Mouse (Mus musculus): ENCODE results near the gene Ube2h. TPM values are rescaled to one million over a fixed set of nuclear protein-coding genes. Genes with fewer than 3 reads are reported as not detected.
"Not testable (repeated sequence)": the region's sequence is repeated elsewhere in the genome, so short reads cannot be mapped to it uniquely, and the experiment has no call there.

Gene Ube2h
- polyA plus RNA-seq, 1 experiment = 77.8 TPM

DNA sequence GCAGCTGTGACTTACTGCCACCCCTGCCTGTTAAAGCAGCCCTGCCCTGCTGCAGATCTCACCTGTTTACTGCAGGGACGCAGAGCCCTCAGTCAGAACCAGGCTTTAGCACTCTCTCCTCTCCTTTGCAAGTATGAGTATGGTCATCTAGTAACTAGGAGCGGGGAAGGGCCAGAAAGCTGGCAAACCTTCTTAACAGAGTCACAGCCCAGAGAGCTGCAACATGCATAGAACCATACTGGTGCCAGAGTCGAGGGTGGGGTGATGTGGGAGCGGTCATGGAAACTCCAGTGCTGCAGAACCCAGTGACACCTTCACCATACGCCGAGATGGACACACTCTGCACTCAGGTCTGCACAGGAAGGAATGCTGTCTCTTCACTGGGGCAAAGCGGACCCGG, 91.9 kb downstream of the Ube2h start:
- no peak for TF ChIP-seq CTCF (IDR thresholded peaks at IDR 0.05; ENCODE audit: borderline replicate concordance, extremely low read depth, insufficient read depth, insufficient read length)
- TF ChIP-seq POLR2A (IDR thresholded peaks at IDR 0.05; ENCODE audit: borderline replicate concordance, extremely low read depth, insufficient read depth, insufficient read length, poor library complexity, severe bottlenecking) = no peak
- DNase-seq (ENCODE audit: low read depth) = no peak

GRCm38 (mm10) chr6:30211641-30212455, 92.5 kb downstream of the Ube2h start:
- TF ChIP-seq CTCF (IDR thresholded peaks at IDR 0.05; ENCODE audit: borderline replicate concordance, extremely low read depth, insufficient read depth, insufficient read length) (no peak), POLR2A (IDR thresholded peaks at IDR 0.05; ENCODE audit: borderline replicate concordance, extremely low read depth, insufficient read depth, insufficient read length, poor library complexity, severe bottlenecking) (no peak)
- no peak for DNase-seq (ENCODE audit: low read depth)

- TF ChIP-seq POLR2A (IDR thresholded peaks at IDR 0.05; ENCODE audit: borderline replicate concordance, extremely low read depth, insufficient read depth, insufficient read length, poor library complexity, severe bottlenecking) (no peak), CTCF (IDR thresholded peaks at IDR 0.05; ENCODE audit: borderline replicate concordance, extremely low read depth, insufficient read depth, insufficient read length) (peak; percentile 90)
- peak; percentile 90 for DNase-seq (ENCODE audit: low read depth)
Observed at GRCm38 (mm10) chr6:30210788-30211187, 93.6 kb downstream of the Ube2h start.

DNA sequence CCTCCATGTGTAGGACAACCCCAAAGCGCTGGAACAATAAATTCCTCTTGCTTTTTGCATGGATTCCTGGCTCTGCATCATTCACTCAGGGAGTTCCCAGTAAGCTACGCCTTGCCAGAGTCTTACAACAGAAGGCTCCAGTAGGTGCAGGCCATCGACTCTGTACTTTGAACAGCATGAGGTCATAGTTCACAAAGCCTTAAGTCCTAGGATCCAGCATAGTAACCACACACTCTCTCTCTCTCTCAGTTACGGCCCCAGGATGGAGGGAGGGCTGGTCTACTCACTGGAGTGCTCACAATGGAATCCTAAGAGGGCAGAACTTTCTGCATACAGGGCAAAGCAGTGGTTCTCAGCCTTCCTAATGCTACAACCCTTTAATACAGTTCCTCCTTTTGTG, 95.5 kb downstream of the Ube2h start:
- no peak for DNase-seq (ENCODE audit: low read depth)
- TF ChIP-seq POLR2A (IDR thresholded peaks at IDR 0.05; ENCODE audit: borderline replicate concordance, extremely low read depth, insufficient read depth, insufficient read length, poor library complexity, severe bottlenecking) = no peak
- TF ChIP-seq CTCF (IDR thresholded peaks at IDR 0.05; ENCODE audit: borderline replicate concordance, extremely low read depth, insufficient read depth, insufficient read length) = no peak

GRCm38 (mm10) chr6:30205587-30206202, 98.6 kb downstream of the Ube2h start:
- no peak for TF ChIP-seq POLR2A (IDR thresholded peaks at IDR 0.05; ENCODE audit: borderline replicate concordance, extremely low read depth, insufficient read depth, insufficient read length, poor library complexity, severe bottlenecking)
- peak; percentile 95 for TF ChIP-seq CTCF (IDR thresholded peaks at IDR 0.05; ENCODE audit: borderline replicate concordance, extremely low read depth, insufficient read depth, insufficient read length)
- peak; percentile 78 for DNase-seq (ENCODE audit: low read depth)

DNA sequence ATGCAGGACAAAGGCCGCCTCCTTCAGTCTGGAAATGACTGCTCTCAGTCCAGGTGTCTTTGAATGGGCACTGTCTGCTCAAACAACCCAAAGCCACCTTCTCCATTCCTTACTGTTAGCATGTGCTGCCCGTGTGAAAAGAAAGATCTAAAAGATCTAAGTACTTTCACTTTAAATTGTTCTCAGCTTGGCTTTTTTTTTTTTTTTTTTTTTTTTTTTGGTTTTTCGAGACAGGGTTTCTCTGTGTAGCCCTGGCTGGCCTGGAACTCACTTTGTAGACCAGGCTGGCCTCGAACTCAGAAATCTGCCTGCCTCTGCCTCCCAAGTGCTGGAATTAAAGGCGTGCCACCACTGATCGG, 99.2 kb downstream of the Ube2h start:
- DNase-seq (ENCODE audit: low read depth) = not testable (repeated sequence)

- DNase-seq (ENCODE audit: low read depth) = peak; percentile 37
- TF ChIP-seq CTCF (IDR thresholded peaks at IDR 0.05; ENCODE audit: borderline replicate concordance, extremely low read depth, insufficient read depth, insufficient read length) = no peak
Observed at GRCm38 (mm10) chr6:30204383-30205179, 99.8 kb downstream of the Ube2h start.

GRCm38 (mm10) chr6:30196143-30196542, 108.2 kb downstream of the Ube2h start:
- TF ChIP-seq CTCF (IDR thresholded peaks at IDR 0.05; ENCODE audit: borderline replicate concordance, extremely low read depth, insufficient read depth, insufficient read length) = no peak
- no peak for TF ChIP-seq POLR2A (IDR thresholded peaks at IDR 0.05; ENCODE audit: borderline replicate concordance, extremely low read depth, insufficient read depth, insufficient read length, poor library complexity, severe bottlenecking)
- DNase-seq (ENCODE audit: low read depth) = no peak

DNA sequence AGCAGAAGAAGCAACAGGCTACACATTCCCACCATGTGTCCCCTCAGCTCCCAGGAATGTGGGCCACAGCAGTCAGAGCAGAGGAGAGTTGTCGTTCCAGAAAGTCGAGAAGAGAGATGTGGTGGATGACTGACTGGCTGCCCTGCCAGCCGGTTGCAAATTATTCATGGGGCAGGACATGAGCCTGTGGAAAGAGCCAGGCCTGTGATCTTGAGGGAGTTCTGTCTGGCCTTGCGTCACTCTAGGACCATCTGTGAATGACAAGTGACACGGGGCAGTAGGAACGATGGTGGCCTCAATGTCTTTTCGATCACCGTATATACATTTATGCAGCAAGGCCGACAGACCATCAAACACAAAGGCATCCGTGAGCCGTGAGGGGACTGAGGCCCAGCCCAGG, 108.7 kb downstream of the Ube2h start:
- TF ChIP-seq POLR2A (IDR thresholded peaks at IDR 0.05; ENCODE audit: borderline replicate concordance, extremely low read depth, insufficient read depth, insufficient read length, poor library complexity, severe bottlenecking) (no peak), CTCF (IDR thresholded peaks at IDR 0.05; ENCODE audit: borderline replicate concordance, extremely low read depth, insufficient read depth, insufficient read length) (no peak)
- no peak for DNase-seq (ENCODE audit: low read depth)

DNA sequence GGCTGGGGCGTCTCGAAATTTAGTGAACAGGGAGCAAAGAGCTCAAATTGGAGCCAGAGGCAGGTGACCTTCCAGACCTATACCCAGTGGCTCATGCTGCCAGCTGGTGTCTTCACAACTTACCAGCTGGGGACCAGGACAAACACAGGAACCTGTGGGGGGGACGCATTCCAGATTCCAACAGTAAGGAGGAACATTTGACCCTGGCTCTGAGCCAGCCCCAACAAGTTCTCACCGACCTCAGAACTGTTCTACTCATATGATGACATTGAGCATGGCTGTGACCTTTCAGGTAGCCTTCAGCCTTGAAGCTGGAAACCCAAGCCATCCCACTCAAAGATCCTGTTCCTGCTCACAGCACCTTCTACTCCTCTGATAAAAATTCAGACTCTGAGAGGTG, 120.7 kb downstream of the Ube2h start:
- no peak for DNase-seq (ENCODE audit: low read depth)
- no peak for TF ChIP-seq CTCF (IDR thresholded peaks at IDR 0.05; ENCODE audit: borderline replicate concordance, extremely low read depth, insufficient read depth, insufficient read length)
- TF ChIP-seq POLR2A (IDR thresholded peaks at IDR 0.05; ENCODE audit: borderline replicate concordance, extremely low read depth, insufficient read depth, insufficient read length, poor library complexity, severe bottlenecking) = no peak

- TF ChIP-seq POLR2A (IDR thresholded peaks at IDR 0.05; ENCODE audit: borderline replicate concordance, extremely low read depth, insufficient read depth, insufficient read length, poor library complexity, severe bottlenecking) (no peak), CTCF (IDR thresholded peaks at IDR 0.05; ENCODE audit: borderline replicate concordance, extremely low read depth, insufficient read depth, insufficient read length) (no peak)
- DNase-seq (ENCODE audit: low read depth) = no peak
Observed at GRCm38 (mm10) chr6:30182038-30182437, 122.3 kb downstream of the Ube2h start.

DNA sequence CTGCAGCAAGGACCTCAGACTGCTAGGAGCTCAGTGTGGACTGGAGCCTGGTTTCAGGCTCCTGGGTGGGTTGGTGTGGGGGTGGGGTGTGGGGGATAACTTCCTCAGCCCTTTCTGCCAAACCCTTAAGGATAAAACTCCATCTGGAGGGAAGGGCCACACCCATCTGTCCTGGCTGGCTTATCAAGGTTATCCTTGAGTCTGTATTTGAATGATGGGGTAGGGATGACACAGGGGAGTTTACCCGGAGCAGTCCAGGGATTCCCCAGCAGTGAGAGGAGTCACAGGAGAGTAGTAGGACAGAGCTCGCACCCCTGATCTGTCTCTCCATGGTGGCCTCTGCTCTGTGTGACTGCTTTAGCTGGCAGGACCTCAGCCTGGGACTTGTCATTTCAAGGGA, 124.0 kb downstream of the Ube2h start:
- no peak for DNase-seq (ENCODE audit: low read depth)
- TF ChIP-seq CTCF (IDR thresholded peaks at IDR 0.05; ENCODE audit: borderline replicate concordance, extremely low read depth, insufficient read depth, insufficient read length) (no peak), POLR2A (IDR thresholded peaks at IDR 0.05; ENCODE audit: borderline replicate concordance, extremely low read depth, insufficient read depth, insufficient read length, poor library complexity, severe bottlenecking) (no peak)
